Mouse (Mus musculus): ENCODE results near the gene Jam3.
A peak's percentile ranks its signal among the peaks of the same experiment; 100 is the strongest.

Gene Jam3

DNA sequence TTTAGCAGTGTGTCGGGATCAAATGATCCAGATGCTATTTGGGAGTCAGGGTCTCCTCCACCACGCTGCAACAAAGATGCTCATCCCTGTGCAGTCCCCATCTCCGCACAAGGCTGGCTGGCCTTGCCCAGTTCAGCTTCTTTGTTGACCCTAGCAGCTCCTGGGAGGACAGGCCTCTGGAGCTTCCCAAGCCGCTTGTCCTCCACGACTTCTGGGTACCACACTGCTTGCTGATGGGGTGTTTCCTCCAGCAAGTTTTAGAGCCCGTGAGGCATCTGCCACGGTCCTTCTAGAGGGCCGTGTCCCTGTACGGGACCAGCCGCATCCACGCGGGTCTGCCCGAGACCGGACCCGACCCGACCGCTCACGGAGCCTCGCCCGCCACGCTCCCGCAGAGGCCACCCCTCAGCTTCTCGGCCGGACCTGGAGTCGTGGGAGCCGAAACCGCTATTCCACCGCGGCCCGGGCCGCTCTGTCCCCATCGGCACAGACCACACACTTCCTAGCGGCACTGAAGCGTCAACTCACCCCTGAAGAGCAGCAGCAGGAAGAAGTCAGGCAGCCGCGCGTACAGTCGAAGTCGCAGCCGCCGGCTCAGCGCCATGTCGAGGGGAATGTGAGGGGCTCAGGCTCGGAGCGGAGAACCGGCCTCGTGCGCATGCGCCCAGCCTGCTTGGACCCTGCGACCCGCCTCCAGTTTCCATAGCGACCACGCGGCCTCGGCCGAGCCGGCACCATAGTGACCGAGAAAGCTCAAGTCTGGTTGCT is at the start of gene Jam3:
TSS of gene Jam3 (minus strand) at position 659 of the 768 bp plus-strand sequence.
- peak; percentile 98 for DNase-seq

GRCm38 (mm10) chr9:27204201-27204600 is 49.0 kb upstream of the Jam3 start:
- DNase-seq, result no peak

GRCm38 (mm10) chr9:27203134-27203533 is 47.9 kb upstream of the Jam3 start:
- peak; percentile 69 for DNase-seq

DNA sequence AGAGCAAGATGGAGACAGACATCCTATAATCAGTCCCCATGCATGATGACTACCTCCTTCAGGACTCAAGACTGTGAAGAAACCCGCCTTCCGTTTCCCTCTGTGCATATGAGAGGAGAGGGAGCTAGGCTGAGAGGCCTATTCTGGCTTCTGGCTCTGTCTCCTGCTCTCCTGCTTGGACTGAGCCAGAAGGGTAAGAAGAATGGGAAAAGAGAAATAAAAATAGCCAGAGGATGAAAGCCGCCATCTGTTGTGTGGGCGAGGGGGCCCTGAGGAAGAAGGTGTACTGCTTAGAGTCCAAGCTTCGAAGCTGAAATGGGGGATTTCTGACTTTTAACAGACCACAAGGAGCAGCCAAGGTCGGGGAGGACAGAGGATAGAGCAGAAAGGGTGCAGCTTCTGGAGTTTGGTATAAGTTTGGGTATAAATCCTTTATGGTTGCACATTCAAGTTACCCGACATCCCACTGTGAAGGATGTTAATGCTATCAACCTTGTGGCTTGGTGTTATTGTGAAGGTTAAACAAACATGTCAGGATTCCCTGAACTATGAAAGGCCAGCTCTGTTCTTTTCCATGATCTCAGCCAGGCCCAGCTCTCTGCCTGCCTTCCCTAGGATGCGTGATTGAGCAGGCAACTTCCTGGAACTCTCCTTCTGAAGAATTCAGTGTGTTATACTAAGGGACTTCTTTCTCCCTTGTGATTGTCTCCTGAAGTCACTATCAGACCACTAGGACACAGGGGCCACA is 46.4 kb upstream of the Jam3 start:
- DNase-seq, result no peak

GRCm38 (mm10) chr9:27193592-27194080 is 38.4 kb upstream of the Jam3 start:
- peak; percentile 59 for DNase-seq

GRCm38 (mm10) chr9:27192761-27193591 is 37.8 kb upstream of the Jam3 start:
- DNase-seq, result no peak

DNA sequence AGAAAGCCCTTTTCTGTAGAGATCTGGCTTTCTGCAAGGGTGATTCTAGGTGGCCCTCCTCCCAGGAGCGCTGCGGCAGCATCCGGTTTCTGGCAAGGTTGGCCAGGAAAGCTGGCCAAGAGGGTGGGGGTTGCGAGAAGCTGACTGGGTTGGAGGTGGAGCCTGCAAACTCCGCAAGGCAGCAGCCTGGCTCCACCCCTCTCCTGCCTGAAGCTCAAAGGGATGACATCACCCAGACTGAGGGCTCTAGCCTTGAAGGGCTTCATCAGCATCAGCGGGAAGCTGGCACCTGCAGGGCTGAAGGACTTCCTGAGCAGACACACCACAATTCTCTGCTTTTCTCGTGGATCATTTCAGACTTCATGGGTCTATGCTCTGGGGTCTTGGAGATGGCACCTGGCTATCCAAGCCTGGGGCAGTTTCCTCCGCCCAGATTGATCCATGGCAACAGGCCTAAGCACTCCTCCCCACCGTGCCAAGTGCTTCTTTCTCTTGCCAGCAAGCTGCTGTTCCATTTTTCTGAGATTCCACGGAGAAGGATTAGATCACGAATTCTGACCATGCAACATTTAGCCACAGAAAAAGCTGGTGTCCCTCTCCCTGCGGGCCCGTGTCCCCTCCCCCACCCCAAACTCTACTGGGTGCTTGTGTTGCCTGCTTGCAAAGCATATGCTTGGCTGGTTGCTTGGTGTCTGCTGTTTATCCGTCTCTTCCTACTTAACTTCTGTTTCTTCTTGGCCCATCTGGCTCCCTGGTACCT is 37.0 kb upstream of the Jam3 start:
- DNase-seq, result peak; percentile 75

DNA sequence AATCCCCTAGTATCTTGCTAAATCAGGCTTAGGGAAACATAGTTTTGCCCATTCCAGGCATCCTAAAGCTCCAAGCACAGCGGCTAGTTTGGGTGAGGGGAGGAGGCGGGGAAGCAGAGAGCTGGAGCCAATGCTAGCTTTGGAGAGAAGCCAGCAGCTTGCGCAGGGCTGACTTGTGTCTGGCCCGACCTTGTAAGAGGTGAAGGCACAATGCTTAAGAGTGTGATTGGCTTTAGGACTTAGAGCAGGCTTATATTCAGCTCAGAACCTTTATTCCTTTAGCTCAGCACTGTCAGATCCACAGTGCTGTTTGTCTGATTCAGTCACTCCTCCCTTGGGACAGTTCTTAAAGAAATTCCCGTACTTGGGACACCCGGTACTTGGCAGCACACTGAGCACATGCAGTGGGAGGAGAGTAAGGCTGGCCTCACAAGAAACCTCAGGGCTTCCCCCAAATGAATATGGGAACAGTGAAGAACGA is 36.3 kb upstream of the Jam3 start:
- DNase-seq, result no peak

GRCm38 (mm10) chr9:27190461-27190860 is 35.2 kb upstream of the Jam3 start:
- no peak for DNase-seq

DNA sequence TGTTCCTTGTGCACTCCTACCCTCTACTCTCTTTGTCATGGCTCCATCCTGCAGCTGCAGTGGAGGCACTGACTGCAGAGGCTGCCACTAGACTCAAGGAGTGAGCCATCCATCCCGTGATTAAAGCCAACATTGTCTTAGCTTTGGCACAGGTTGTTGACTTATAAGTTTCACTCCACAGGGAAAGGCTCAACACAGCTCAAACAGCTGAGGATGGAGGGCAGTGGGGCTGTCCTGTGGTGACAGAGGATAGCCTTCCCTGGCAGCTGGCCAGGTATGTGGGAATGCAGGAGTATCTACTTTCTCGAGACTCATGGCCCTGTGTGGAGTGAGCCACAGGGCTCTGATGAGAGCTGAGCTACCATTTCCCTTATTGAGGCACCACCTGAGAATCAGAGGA is 34.1 kb upstream of the Jam3 start:
- no peak for DNase-seq

GRCm38 (mm10) chr9:27188677-27189241 is 33.5 kb upstream of the Jam3 start:
- no peak for DNase-seq

DNA sequence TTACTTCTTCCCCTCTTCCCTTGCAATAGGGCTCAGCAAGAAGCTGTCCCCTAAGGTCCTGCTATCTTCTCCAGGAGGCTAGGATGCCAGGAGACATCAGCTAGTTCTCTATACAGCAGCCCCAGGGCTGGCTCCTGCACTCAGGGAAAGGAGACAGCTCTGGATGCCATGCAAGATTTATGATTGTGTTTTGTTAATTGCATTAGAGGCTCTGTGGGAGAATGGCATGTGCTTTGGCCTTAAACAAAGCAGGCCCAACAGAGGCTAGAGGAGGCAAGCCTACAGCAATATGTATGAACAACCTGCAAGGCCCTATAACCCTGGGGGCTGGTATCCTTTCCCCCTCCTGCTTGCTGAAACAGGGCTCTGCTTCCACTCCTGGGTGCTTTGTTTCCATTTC is 30.6 kb upstream of the Jam3 start:
- no peak for DNase-seq

DNA sequence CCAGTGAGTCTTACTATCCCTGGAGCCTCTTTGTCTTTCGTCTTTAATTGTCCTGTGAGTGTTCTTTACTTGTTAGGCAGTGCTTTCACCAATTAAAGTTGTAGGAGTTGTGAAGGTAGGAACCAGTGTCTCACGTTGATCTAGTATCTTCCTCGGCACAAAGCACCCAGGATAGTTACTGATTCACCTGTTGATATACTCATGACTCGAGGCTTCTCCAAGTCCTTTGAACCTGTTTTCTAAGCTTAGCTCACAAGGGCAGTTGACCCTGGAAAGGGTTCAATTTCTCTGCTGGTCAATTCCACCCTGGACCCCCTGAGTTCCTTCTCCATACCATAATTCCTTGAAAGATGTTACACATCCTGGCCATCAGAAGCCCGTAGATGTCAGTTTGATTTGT is 26.9 kb upstream of the Jam3 start:
- DNase-seq, result no peak

GRCm38 (mm10) chr9:27180492-27180891 is 25.3 kb upstream of the Jam3 start:
- DNase-seq, result no peak

- DNase-seq, result no peak
These were observed 23.7 kb upstream of the Jam3 start for GRCm38 (mm10) chr9:27178935-27179334.

DNA sequence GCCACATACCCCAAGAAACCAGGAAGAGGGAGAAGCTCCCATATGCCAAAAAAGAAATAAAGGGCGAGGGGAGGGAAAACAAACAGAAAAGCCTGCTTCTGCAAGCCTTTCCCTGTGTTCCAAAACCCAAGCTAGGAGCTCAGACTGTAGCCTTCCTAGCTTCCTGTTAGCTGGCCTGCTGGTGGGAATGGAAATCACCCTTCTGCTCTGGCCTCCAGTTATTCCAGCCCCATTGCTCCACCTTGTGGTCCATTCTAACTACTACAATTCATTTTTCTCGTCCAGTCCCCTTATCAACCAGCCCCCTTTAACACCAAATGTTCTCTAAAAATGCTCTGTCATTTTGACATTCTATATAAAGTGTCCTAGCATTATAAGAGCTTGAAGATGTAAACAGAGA is 20.9 kb upstream of the Jam3 start:
- DNase-seq, result peak; percentile 43

DNA sequence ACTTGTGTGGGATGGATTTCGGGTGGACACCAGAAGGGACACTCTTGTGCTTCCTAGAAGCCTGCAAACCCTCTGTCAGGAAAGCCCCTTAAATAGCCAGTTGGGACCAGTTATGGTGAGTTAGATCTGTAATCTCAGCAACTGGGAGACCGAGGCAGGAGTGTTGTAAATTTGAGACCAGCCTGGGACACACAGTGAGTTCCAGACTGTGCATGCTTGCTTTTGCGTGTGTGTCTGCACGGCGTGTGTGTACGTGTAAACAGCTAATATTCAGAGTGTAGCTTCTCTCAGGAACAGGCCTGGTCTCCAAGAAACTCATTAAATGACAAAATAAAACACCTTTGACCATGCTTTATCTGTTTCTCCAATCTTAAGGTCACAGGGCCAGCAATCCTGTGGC is 20.5 kb upstream of the Jam3 start:
- DNase-seq, result no peak

- DNase-seq, result peak; percentile 23
These were observed 20.0 kb upstream of the Jam3 start for GRCm38 (mm10) chr9:27175241-27175640.

DNA sequence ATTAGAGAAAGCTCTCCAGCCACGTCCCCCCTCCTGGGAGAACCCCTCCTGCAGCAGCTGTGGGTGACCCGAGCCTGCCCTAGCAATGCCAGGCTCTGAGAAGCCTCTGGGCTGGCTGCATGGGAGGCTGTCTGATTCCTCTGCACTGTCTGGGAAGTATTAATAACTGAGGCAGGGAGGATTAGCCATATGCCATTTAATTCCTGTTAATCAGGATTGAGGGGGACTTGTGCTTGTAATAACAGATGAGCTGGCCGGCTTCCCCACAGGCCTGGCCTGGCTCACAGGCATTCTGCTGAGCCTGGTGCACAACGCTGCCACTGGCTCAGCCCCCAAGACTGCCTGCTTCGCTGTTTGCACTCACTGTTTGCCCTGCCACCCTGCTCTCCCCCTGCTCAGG is 18.9 kb upstream of the Jam3 start:
- no peak for DNase-seq

DNA sequence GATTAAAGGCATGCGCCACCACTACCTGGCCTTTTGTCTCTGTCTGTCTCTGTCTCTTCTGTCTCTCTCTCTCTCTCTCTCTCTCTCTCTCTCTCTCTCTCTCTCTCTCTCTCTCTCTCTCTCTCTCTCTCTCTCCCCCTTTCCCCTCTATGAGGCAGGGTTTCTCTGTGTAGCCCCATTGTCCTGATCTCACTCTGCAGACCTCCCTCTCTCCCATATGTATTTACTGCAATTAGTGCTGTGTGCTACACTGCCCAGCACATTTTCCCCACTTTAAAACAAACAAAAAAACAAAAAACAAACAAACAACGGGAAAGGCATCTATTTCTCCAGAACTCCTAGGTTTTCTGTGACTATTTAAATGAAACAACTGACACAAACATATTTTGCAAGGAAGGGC is 18.4 kb upstream of the Jam3 start:
- no peak for DNase-seq

DNA sequence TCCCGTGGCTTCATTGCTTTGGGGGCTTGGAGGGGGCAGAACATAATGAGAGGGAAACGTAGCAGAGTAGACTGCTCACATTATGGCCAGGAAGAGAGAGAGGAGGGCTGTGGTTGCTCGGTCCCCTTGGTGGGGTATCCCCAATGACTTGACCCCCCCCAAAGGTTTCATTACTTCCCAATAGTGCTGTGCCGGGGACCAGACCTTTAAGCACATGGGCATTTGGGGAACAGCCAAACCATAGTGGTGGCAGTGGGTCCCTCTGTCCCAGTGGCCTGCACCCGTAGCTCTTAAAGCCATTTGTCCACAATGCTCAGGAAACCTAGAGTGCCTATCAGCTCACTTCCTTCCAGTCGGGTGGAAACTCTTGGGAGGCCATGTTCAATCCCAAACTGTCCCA is 17.6 kb upstream of the Jam3 start:
- no peak for DNase-seq

- DNase-seq, result no peak
These were observed 15.5 kb upstream of the Jam3 start for GRCm38 (mm10) chr9:27170726-27171125.
